Mouse (Mus musculus) erythroblast, embryonic 14.5 days (primary cell): ENCODE measurements around the gene Epha3.

Source experiments
- GATA1 ChIP-seq: IDR thresholded peaks from 2 replicates; pipeline ENCODE4 v1.6.1; 2012; ENCODE audit warnings: low read length, inconsistent platforms, mixed read lengths
- TAL1 ChIP-seq: IDR thresholded peaks from 3 replicates; pipeline ENCODE4 v1.6.1; 2012; ENCODE audit warnings: low read length, inconsistent platforms, mixed read lengths

- TF ChIP-seq TAL1 = no peak
- TF ChIP-seq GATA1 = no peak
Measured at GRCm38 (mm10) chr16:63615396-63615795, 248.6 kb downstream of the Epha3 start.
